Mouse (Mus musculus) ZHBTc4 (cell line): ENCODE data around the gene Vdac1.

Experiments used
- DNase-seq: peaks from one replicate; pipeline ENCODE4 v3.0.0-alpha.2; 2011; ENCODE audit warnings: low read depth, low spot score

Gene Vdac1

GRCm38 (mm10) chr11:52419861-52420260 lies 59.2 kb downstream of the Vdac1 start:
- DNase-seq = no peak

GRCm38 (mm10) chr11:52420296-52421052 lies 59.8 kb downstream of the Vdac1 start:
- DNase-seq = no peak

GRCm38 (mm10) chr11:52421053-52421778 lies 60.6 kb downstream of the Vdac1 start:
- peak; percentile 80 for DNase-seq

- no peak for DNase-seq
Observed at GRCm38 (mm10) chr11:52429440-52429839, 68.8 kb downstream of the Vdac1 start.

- no peak for DNase-seq
Observed at GRCm38 (mm10) chr11:52431594-52431993, 70.9 kb downstream of the Vdac1 start.

GRCm38 (mm10) chr11:52432148-52432547 lies 71.5 kb downstream of the Vdac1 start:
- no peak for DNase-seq

GRCm38 (mm10) chr11:52433076-52433796 lies 72.6 kb downstream of the Vdac1 start:
- DNase-seq = no peak

GRCm38 (mm10) chr11:52433797-52434195 lies 73.1 kb downstream of the Vdac1 start:
- DNase-seq = peak; percentile 13

- DNase-seq = no peak
Observed at GRCm38 (mm10) chr11:52435466-52435865, 74.8 kb downstream of the Vdac1 start.

- peak; percentile 73 for DNase-seq
Observed at GRCm38 (mm10) chr11:52437123-52437522, 76.5 kb downstream of the Vdac1 start.
